Mouse (Mus musculus) small intestine, adult 2 months (tissue): ENCODE data around the gene Rab11a. TPM values are rescaled to one million over a fixed set of nuclear protein-coding genes. Genes with fewer than 3 reads are reported as not detected.
A peak's percentile ranks its signal among the peaks of the same experiment; 100 is the strongest.

Source experiments
- H3K27ac ChIP-seq: fragments of 200-500 bp; 2 replicates; pipeline ENCODE4 v1.5.1; 2012; ENCODE audit warnings: low read depth, low read length, control low read depth, inconsistent platforms; ENCODE audit not compliant: insufficient read depth
- H3K27me3 ChIP-seq: fragments of 200-500 bp; 2 replicates; pipeline ENCODE4 v1.6.1; 2012; ENCODE audit warnings: mild to moderate bottlenecking, moderate library complexity, low read length, inconsistent platforms; ENCODE audit not compliant: control insufficient read depth, insufficient read depth
- H3K36me3 ChIP-seq: fragments of 200-500 bp; 2 replicates; pipeline ENCODE4 v1.6.1; 2012; ENCODE audit warnings: mild to moderate bottlenecking, low read length, control low read depth, inconsistent platforms; ENCODE audit not compliant: control insufficient read depth, insufficient read depth
- H3K4me1 ChIP-seq: fragments of 200-500 bp; 2 replicates; pipeline ENCODE4 v1.6.1; 2012; ENCODE audit warnings: low read length, inconsistent platforms, mixed read lengths; ENCODE audit not compliant: control insufficient read depth, insufficient read depth, insufficient read length
- H3K4me3 ChIP-seq: fragments of 200-500 bp; 2 replicates; pipeline ENCODE4 v1.5.1; 2012; ENCODE audit warnings: low read depth, mild to moderate bottlenecking, control low read depth, inconsistent platforms, low read length, moderate library complexity
- CTCF ChIP-seq: fragments of 200-500 bp; IDR thresholded peaks from 2 replicates; pipeline ENCODE4 v1.5.1; 2012; ENCODE audit warnings: low read depth, mild to moderate bottlenecking, control low read depth, inconsistent platforms, low read length, moderate library complexity, mixed read lengths; ENCODE audit not compliant: insufficient replicate concordance, insufficient read length; ENCODE audit errors: extremely low read depth
- POLR2A ChIP-seq: fragments of 200-500 bp; IDR thresholded peaks from 2 replicates; pipeline ENCODE4 v1.6.1; 2012; ENCODE audit warnings: low read depth, mild to moderate bottlenecking, control low read depth, inconsistent platforms, low read length, moderate library complexity
- WGBS: fragments of 180-500 bp; shearing (Covaris S2); methylation state at CpG from one replicate; pipeline ENCODE4 v1.1.7; 2018; 5-methylcytosine and 5-hydroxymethylcytosine counted together
- polyA plus RNA-seq: library from polyadenylated mRNA; depleted of rRNA; stranded (reverse); fragments of >200 nt; gene quantifications from 2 replicates; pipeline ENCODE4 v1.2.3, GENCODE M21; 2012; rRNA removed

The Rab11a gene
- polyA plus RNA-seq: 36.8 and 74.3 TPM in 2 replicates

DNA sequence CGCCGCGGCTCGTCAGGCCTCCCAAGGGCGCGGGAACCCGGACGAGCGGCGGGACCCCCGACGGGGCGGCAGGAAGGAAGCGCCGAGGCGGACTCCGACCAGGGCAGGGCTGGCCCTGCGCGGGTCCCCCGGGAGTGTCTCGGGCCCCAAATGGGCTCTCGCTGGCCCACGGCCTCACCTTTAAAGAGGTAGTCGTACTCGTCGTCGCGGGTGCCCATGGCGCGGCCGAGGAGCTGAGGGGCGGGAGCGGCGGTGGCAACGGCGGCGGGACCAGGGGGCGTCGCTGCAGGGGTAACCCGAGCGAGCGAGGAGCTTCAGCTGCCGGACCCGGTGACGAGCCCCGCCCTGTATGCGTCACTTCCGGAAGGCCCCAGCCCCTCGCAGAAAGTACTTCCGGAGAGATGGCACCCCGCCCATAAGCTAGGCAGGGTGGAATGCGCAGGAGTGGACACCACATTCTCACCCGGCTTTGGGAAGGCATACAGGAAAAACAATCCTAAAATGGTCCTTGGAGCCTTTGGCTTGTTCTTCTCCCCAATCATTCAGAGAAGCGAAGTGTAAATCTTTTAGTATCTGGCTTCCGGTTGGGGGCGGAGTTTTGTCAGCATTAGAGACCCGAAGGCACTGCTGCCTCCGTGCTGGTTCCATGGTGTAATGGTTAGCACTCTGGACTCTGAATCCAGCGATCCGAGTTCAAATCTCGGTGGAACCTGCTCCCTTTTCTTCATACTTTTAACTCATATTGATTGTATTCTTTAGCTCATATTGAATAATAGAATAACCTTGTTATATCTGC is at the start of gene Rab11a:
Rab11a (minus strand) TSS at position 353 of the 796 bp plus-strand sequence.
- H3K4me3 ChIP-seq: peak within 1 kb of the TSS; percentile 97
- peak within 1 kb of the TSS; percentile 85 for H3K27ac ChIP-seq
- TF ChIP-seq CTCF: no peak
- TF ChIP-seq POLR2A: 0 out of 2 replicates have a peak, but pooled peaks have one; percentile 5
- no peaks in the 10 kb centered on the region for H3K27me3 ChIP-seq
- under 1% methylated on average over 61 of the region's 61 CpGs for WGBS
- no peaks in the 10 kb centered on the region; the same call in 1 of the 2 replicates for H3K4me1 ChIP-seq
- H3K36me3 ChIP-seq: no peaks in the 10 kb centered on the region

DNA sequence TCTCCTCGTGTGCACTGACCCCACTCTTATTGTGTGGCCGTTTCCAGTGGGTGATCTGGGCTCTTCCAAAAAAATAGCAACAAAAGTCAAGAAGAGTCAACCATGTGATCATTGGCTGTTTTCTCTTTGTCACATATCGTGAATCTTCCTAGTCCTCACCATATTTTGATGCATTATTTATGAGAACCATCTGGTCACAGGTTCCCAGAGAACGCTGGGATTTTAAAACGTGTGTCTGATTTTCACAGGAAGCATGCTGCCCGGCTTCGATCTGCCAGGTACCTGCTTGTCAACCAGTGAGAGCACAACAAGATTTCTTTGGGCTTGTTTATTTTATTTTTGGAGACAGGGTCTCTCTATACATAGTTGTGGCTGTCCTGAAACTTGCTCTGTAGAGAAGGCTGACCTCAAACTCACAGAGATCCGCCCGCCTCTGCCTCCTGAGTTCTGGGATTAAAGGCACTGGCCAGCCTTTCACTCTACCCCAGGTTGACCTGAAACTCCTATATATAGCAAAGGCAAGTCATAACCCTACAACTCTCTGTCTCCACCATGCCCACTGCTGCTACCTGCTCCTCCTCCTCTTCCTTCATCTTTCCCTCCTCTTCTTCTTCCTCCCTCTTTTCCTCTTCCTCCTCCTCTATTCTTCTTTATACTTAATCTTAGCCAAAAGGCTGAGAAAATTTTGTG is 48.8 kb upstream of the Rab11a start:
- WGBS: 83% methylated on average over 9 of the region's 9 CpGs
- Histone ChIP-seq H3K4me1 (no peaks in the 10 kb centered on the region), H3K27me3 (no peaks in the 10 kb centered on the region), H3K27ac (no peak overlapping the region), H3K36me3 (no peaks in the 10 kb centered on the region), H3K4me3 (no peak overlapping the region)
- TF ChIP-seq POLR2A (no peak), CTCF (no peak)

- TF ChIP-seq POLR2A (no peak), CTCF (peak; percentile 85; the same call in 1 of the 2 replicates)
- no peak overlapping the region for H3K4me3 ChIP-seq
- 34% methylated on average over 4 of the region's 4 CpGs for WGBS
- no peaks in the 10 kb centered on the region for H3K27me3 ChIP-seq
- H3K27ac ChIP-seq: no peak overlapping the region
- H3K36me3 ChIP-seq: no peaks in the 10 kb centered on the region
- H3K4me1 ChIP-seq: no peaks in the 10 kb centered on the region
These were observed 47.3 kb upstream of the Rab11a start for GRCm38 (mm10) chr9:64784841-64785240.

- TF ChIP-seq CTCF: no peak
- TF ChIP-seq POLR2A: no peak
- Histone ChIP-seq H3K4me1 (no peaks in the 10 kb centered on the region), H3K36me3 (no peaks in the 10 kb centered on the region), H3K27ac (no peak overlapping the region), H3K4me3 (no peak overlapping the region), H3K27me3 (no peaks in the 10 kb centered on the region)
- WGBS: 80% methylated on average over 7 of the region's 7 CpGs
These were observed 46.0 kb upstream of the Rab11a start for GRCm38 (mm10) chr9:64783511-64783910.

DNA sequence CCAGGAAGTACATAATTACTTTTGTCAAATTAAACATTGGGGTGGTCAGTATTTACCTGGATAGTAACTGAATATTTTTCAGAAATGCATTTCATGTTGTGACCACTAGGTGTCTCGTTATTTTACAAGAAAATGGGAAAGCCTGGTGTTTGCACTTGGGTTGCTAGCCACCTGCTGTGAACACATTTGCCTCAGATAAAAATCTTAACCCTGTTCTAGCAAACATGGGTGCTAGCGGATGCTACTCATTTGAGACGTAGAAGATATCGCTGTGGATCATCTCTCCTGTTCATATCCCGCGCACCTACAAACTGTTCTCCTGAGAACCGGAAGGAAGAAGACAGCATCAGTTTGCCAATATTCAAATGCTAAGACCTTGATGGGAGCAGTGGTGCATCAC is 42.1 kb upstream of the Rab11a start:
- no peak overlapping the region for H3K4me3 ChIP-seq
- H3K4me1 ChIP-seq: no peaks in the 10 kb centered on the region
- no peak for TF ChIP-seq POLR2A
- TF ChIP-seq CTCF: no peak
- WGBS: 32% methylated on average over 7 of the region's 7 CpGs
- no peak overlapping the region for H3K27ac ChIP-seq
- H3K36me3 ChIP-seq: no peaks in the 10 kb centered on the region
- no peaks in the 10 kb centered on the region for H3K27me3 ChIP-seq

GRCm38 (mm10) chr9:64778151-64778550 is 40.6 kb upstream of the Rab11a start:
- WGBS: 91% methylated on average over 1 of the region's 1 CpGs
- Histone ChIP-seq H3K4me1 (no peaks in the 10 kb centered on the region), H3K27ac (no peak overlapping the region), H3K36me3 (no peaks in the 10 kb centered on the region), H3K4me3 (no peak overlapping the region), H3K27me3 (no peaks in the 10 kb centered on the region)
- TF ChIP-seq CTCF (no peak), POLR2A (no peak)

DNA sequence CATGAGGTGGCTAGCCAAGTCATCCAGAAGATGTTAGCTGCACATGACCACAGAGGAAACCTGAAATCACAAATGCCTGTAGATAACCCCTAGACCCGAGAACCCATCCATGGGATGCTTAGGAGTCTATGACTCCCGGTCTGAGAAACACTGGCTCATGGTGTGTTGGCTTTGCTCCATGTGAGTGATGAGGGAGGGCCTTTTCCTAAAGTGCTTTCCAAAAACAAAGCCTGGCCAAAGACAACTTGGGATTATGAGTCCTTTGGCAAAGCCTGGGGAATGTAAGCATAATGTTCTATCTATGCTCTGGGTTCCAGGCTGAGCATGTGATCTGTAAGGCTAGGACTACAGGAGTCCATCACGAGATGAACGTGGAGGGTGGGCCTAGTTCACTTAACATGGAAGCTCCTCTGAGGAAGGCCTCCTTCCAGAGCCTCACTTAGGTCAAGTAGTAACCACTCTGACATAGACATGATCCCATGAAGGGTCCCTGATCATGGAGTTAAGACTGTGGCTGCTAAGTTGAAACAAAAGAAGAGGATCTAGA is 40.0 kb upstream of the Rab11a start:
- H3K36me3 ChIP-seq: no peaks in the 10 kb centered on the region
- 82% methylated on average over 4 of the region's 4 CpGs for WGBS
- TF ChIP-seq CTCF (no peak), POLR2A (no peak)
- H3K4me3 ChIP-seq: no peak overlapping the region
- H3K27me3 ChIP-seq: no peaks in the 10 kb centered on the region
- H3K27ac ChIP-seq: no peak overlapping the region
- no peaks in the 10 kb centered on the region for H3K4me1 ChIP-seq
